Mouse (Mus musculus): ENCODE measurements around the gene Aadat. TPM values are rescaled to one million over a fixed set of nuclear protein-coding genes. Genes with fewer than 3 reads are reported as not detected.
"Not testable (repeated sequence)": the region's sequence is repeated elsewhere in the genome, so short reads cannot be mapped to it uniquely, and the experiment has no call there.

Aadat gene
- polyA plus RNA-seq (2015; fragmentation: Nextera tagmentation; extraction: Ambion mirVana) = 2.2 and 2.5 TPM in 2 replicates

- Histone ChIP-seq H3K27ac (ENCODE audit: low read depth, low read length) (peak within 1 kb of the TSS; percentile 80), H3K4me2 (ENCODE audit: low read length) (peak within 1 kb of the TSS; percentile 98), H3K9me3 (ENCODE audit: control insufficient read depth, low read length) (no peaks in the 10 kb centered on the region), H3K4me3 (ENCODE audit: low read length) (peak within 1 kb of the TSS; percentile 73), H3K36me3 (ENCODE audit: control insufficient read depth, insufficient read depth, low read length) (no peaks in the 10 kb centered on the region), H3K27me3 (replicated peaks; ENCODE audit: control insufficient read depth, insufficient read depth, low read length) (no peaks in the 10 kb centered on the region), H3K9ac (ENCODE audit: low read depth, low read length) (peak within 1 kb of the TSS; percentile 91), H3K4me1 (ENCODE audit: control insufficient read depth, insufficient read depth, low read depth, low read length) (peaks cover 4% of the 10 kb centered on the region; the same call in 1 of the 2 replicates)
- ATAC-seq = peak; percentile 99
- WGBS = 0% methylated on average over 25 of the region's 25 CpGs
Measured at GRCm38 (mm10) chr8:60505653-60506521, at the start of gene Aadat. Aadat (plus strand) TSS chr8:60505932.

GRCm38 (mm10) chr8:60466686-60467335 lies 38.9 kb upstream of the Aadat start:
- Histone ChIP-seq H3K27ac (ENCODE audit: low read depth, low read length) (no peak overlapping the region), H3K9ac (ENCODE audit: low read depth, low read length) (peak overlapping the region; percentile 32; the same call in 1 of the 2 replicates), H3K9me3 (ENCODE audit: control insufficient read depth, low read length) (no peaks in the 10 kb centered on the region), H3K27me3 (replicated peaks; ENCODE audit: control insufficient read depth, insufficient read depth, low read length) (no peaks in the 10 kb centered on the region), H3K4me1 (ENCODE audit: control insufficient read depth, insufficient read depth, low read depth, low read length) (no peaks in the 10 kb centered on the region), H3K4me3 (ENCODE audit: low read length) (no peak overlapping the region), H3K36me3 (ENCODE audit: control insufficient read depth, insufficient read depth, low read length) (no peaks in the 10 kb centered on the region), H3K4me2 (ENCODE audit: low read length) (peak overlapping the region; percentile 44)
- WGBS = 34% methylated on average over 15 of the region's 15 CpGs
- peak; percentile 89 for ATAC-seq

- Histone ChIP-seq H3K36me3 (ENCODE audit: control insufficient read depth, insufficient read depth, low read length) (no peaks in the 10 kb centered on the region), H3K9me3 (ENCODE audit: control insufficient read depth, low read length) (no peaks in the 10 kb centered on the region), H3K4me2 (ENCODE audit: low read length) (no peak overlapping the region), H3K9ac (ENCODE audit: low read depth, low read length) (no peak overlapping the region), H3K27ac (ENCODE audit: low read depth, low read length) (no peak overlapping the region), H3K4me3 (ENCODE audit: low read length) (no peak overlapping the region), H3K27me3 (replicated peaks; ENCODE audit: control insufficient read depth, insufficient read depth, low read length) (no peaks in the 10 kb centered on the region), H3K4me1 (ENCODE audit: control insufficient read depth, insufficient read depth, low read depth, low read length) (no peaks in the 10 kb centered on the region)
- WGBS = 87% methylated on average over 2 of the region's 2 CpGs
- no peak for ATAC-seq
Measured at GRCm38 (mm10) chr8:60490147-60490546, 15.6 kb upstream of the Aadat start.

- H3K4me1 ChIP-seq (ENCODE audit: control insufficient read depth, insufficient read depth, low read depth, low read length) = no peaks in the 10 kb centered on the region
- H3K4me3 ChIP-seq (ENCODE audit: low read length) = no peak overlapping the region
- H3K9ac ChIP-seq (ENCODE audit: low read depth, low read length) = no peak overlapping the region
- no peak overlapping the region for H3K27ac ChIP-seq (ENCODE audit: low read depth, low read length)
- H3K27me3 ChIP-seq (replicated peaks; ENCODE audit: control insufficient read depth, insufficient read depth, low read length) = no peaks in the 10 kb centered on the region
- 88% methylated on average over 2 of the region's 2 CpGs for WGBS
- H3K9me3 ChIP-seq (ENCODE audit: control insufficient read depth, low read length) = no peaks in the 10 kb centered on the region
- no peaks in the 10 kb centered on the region for H3K36me3 ChIP-seq (ENCODE audit: control insufficient read depth, insufficient read depth, low read length)
- H3K4me2 ChIP-seq (ENCODE audit: low read length) = no peak overlapping the region
- ATAC-seq = no peak
Measured at GRCm38 (mm10) chr8:60491871-60492270, 13.9 kb upstream of the Aadat start.

- ATAC-seq = no peak
- Histone ChIP-seq H3K9me3 (ENCODE audit: control insufficient read depth, low read length) (no peaks in the 10 kb centered on the region), H3K27me3 (replicated peaks; ENCODE audit: control insufficient read depth, insufficient read depth, low read length) (no peaks in the 10 kb centered on the region), H3K4me2 (ENCODE audit: low read length) (no peak overlapping the region), H3K27ac (ENCODE audit: low read depth, low read length) (no peak overlapping the region), H3K9ac (ENCODE audit: low read depth, low read length) (no peak overlapping the region), H3K36me3 (ENCODE audit: control insufficient read depth, insufficient read depth, low read length) (no peaks in the 10 kb centered on the region), H3K4me3 (ENCODE audit: low read length) (no peak overlapping the region), H3K4me1 (ENCODE audit: control insufficient read depth, insufficient read depth, low read depth, low read length) (no peaks in the 10 kb centered on the region)
- 77% methylated on average over 3 of the region's 3 CpGs for WGBS
Measured at GRCm38 (mm10) chr8:60492471-60492870, 13.3 kb upstream of the Aadat start.

- H3K27me3 ChIP-seq (replicated peaks; ENCODE audit: control insufficient read depth, insufficient read depth, low read length) = no peaks in the 10 kb centered on the region
Measured at GRCm38 (mm10) chr8:60494606-60495005, 11.1 kb upstream of the Aadat start.

GRCm38 (mm10) chr8:60495046-60495445 lies 10.7 kb upstream of the Aadat start:
- WGBS = 89% methylated on average over 2 of the region's 2 CpGs
- H3K27ac ChIP-seq (ENCODE audit: low read depth, low read length); ATAC-seq; H3K9ac ChIP-seq (ENCODE audit: low read depth, low read length); H3K4me2 ChIP-seq (ENCODE audit: low read length); H3K27me3 ChIP-seq (replicated peaks; ENCODE audit: control insufficient read depth, insufficient read depth, low read length); H3K36me3 ChIP-seq (ENCODE audit: control insufficient read depth, insufficient read depth, low read length); H3K4me1 ChIP-seq (ENCODE audit: control insufficient read depth, insufficient read depth, low read depth, low read length); H3K4me3 ChIP-seq (ENCODE audit: low read length); H3K9me3 ChIP-seq (ENCODE audit: control insufficient read depth, low read length): not testable (repeated sequence)

More at GRCm38 (mm10) chr8:60494606-60495005, 11.1 kb upstream of the Aadat start:
- ATAC-seq = no peak
- Histone ChIP-seq H3K9ac (ENCODE audit: low read depth, low read length) (no peak overlapping the region), H3K36me3 (ENCODE audit: control insufficient read depth, insufficient read depth, low read length) (no peaks in the 10 kb centered on the region), H3K27ac (ENCODE audit: low read depth, low read length) (no peak overlapping the region), H3K4me2 (ENCODE audit: low read length) (no peak overlapping the region), H3K4me1 (ENCODE audit: control insufficient read depth, insufficient read depth, low read depth, low read length) (no peaks in the 10 kb centered on the region), H3K9me3 (ENCODE audit: control insufficient read depth, low read length) (no peaks in the 10 kb centered on the region), H3K4me3 (ENCODE audit: low read length) (no peak overlapping the region)
- 89% methylated on average over 11 of the region's 11 CpGs for WGBS

GRCm38 (mm10) chr8:60503098-60503497 lies 2.6 kb upstream of the Aadat start, which contains the start of gene Gm10283:
Gm10283 (minus strand) TSS chr8:60503198.
- Histone ChIP-seq H3K27me3 (replicated peaks; ENCODE audit: control insufficient read depth, insufficient read depth, low read length) (no peaks in the 10 kb centered on the region), H3K36me3 (ENCODE audit: control insufficient read depth, insufficient read depth, low read length) (no peaks in the 10 kb centered on the region), H3K4me3 (ENCODE audit: low read length) (no peak within 1 kb of the TSS), H3K9ac (ENCODE audit: low read depth, low read length) (no peak within 1 kb of the TSS), H3K4me2 (ENCODE audit: low read length) (no peak within 1 kb of the TSS), H3K27ac (ENCODE audit: low read depth, low read length) (no peak within 1 kb of the TSS), H3K9me3 (ENCODE audit: control insufficient read depth, low read length) (no peaks in the 10 kb centered on the region), H3K4me1 (ENCODE audit: control insufficient read depth, insufficient read depth, low read depth, low read length) (peaks cover 4% of the 10 kb centered on the region; the same call in 1 of the 2 replicates)
- no peak for ATAC-seq
- 57% methylated on average over 2 of the region's 2 CpGs for WGBS

- H3K36me3 ChIP-seq (ENCODE audit: control insufficient read depth, insufficient read depth, low read length) = no peaks in the 10 kb centered on the region
- ATAC-seq = no peak
Measured at GRCm38 (mm10) chr8:60518286-60518685, 12.6 kb downstream of the Aadat start.

More at GRCm38 (mm10) chr8:60518286-60518685, 12.6 kb downstream of the Aadat start:
- Histone ChIP-seq H3K4me1 (ENCODE audit: control insufficient read depth, insufficient read depth, low read depth, low read length) (no peaks in the 10 kb centered on the region), H3K9me3 (ENCODE audit: control insufficient read depth, low read length) (no peaks in the 10 kb centered on the region), H3K9ac (ENCODE audit: low read depth, low read length) (no peak overlapping the region), H3K27ac (ENCODE audit: low read depth, low read length) (no peak overlapping the region), H3K4me3 (ENCODE audit: low read length) (no peak overlapping the region), H3K27me3 (replicated peaks; ENCODE audit: control insufficient read depth, insufficient read depth, low read length) (no peaks in the 10 kb centered on the region), H3K4me2 (ENCODE audit: low read length) (no peak overlapping the region)
